In the genomic region with DNA sequence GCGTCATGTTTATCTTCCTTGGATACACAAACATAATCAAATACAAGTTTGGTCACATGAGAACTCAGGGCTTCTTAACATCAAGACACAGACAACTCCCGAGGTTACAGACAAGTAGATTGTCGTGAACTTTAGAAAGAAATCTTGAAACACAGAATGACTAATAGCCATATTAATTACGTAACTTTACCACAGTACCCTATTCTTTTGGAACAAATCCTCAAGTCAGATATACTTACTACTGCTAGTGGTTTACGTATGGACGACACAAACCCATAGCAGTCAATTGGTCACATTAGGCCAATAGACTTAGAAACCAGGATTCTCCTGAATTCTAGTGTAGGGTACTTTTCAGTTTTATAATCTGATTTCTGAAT, we compare ENCODE assay signal across 17 mouse cellular contexts. TPM values are rescaled to one million over a fixed set of nuclear protein-coding genes. Genes with fewer than 3 reads are reported as not detected.
DNase-seq lines count a peak whose midpoint lies in the region; ATAC-seq and TF ChIP-seq lines count a peak whose summit lies in the region.
"Had no signal": no experiment of that assay in that cellular context is flagged by ENCODE, and none has a peak within 500 bp of the region (broad histone marks: within the 10 kb centered on the region; RNA-seq: fewer than 3 reads in every experiment).

No protein-coding gene starts in this region.

- H3K9me3 ChIP-seq in heart, embryonic 14.5 days (ENCODE audit: control insufficient read depth, low read length): no peaks in the 10 kb centered on the region
- no peaks in the 10 kb centered on the region for H3K9me3 ChIP-seq in liver, postnatal 0 days (ENCODE audit: low read length)
- H3K9me3 ChIP-seq in liver, embryonic 11.5 days (ENCODE audit: control insufficient read depth, low read length): no peaks in the 10 kb centered on the region
- H3K9me3 ChIP-seq in embryonic facial prominence, embryonic 12.5 days: no peaks in the 10 kb centered on the region
- H3K9me3 ChIP-seq in limb, embryonic 15.5 days: no peaks in the 10 kb centered on the region

- intact Hi-C loops in heart, adult 2 months (cut with DNase I): no loop called here

- ATAC-seq in heart, embryonic 14.5 days (ENCODE audit: insufficient number of reproducible peaks, insufficient read depth, low FRiP score, low read depth): no peak
- no peak for ATAC-seq in liver, postnatal 0 days
- no peak for ATAC-seq in liver, embryonic 11.5 days (replicated peaks; ENCODE audit: low FRiP score)
- ATAC-seq in embryonic facial prominence, embryonic 12.5 days (ENCODE audit: insufficient number of reproducible peaks, insufficient read depth, low FRiP score, low TSS enrichment): no peak
- no peak for ATAC-seq in limb, embryonic 15.5 days (ENCODE audit: insufficient number of reproducible peaks, low FRiP score, low TSS enrichment, low read depth)
- ATAC-seq: CD4-positive, CD25-positive, alpha-beta regulatory T cell, adult 4 months; inflammation-experienced regulatory T-cells, adult 6 months had no signal

- no peak for TF ChIP-seq POLR2A in heart, adult 2 months (IDR thresholded peaks at IDR 0.05; ENCODE audit: insufficient read depth, low read depth, low read length)

- H3K4me3 ChIP-seq in heart, embryonic 14.5 days (ENCODE audit: control insufficient read depth in 1 of 2, insufficient read depth in 1 of 2, low read depth in 1 of 2, low read length in 2 of 2): no peak overlapping the region
- no peak overlapping the region for H3K4me3 ChIP-seq in heart, adult 2 months
- no peak overlapping the region for H3K4me3 ChIP-seq in liver, postnatal 0 days (ENCODE audit: low read depth, low read length)
- no peak overlapping the region for H3K4me3 ChIP-seq in liver, embryonic 11.5 days (ENCODE audit: low read depth, low read length)
- H3K4me3 ChIP-seq in embryonic facial prominence, embryonic 12.5 days: no peak overlapping the region
- no peak overlapping the region for H3K4me3 ChIP-seq in limb, embryonic 15.5 days
- H3K4me3 ChIP-seq: layer of hippocampus, adult 2 months had no signal

- 67% methylated on average over 6 of the region's 6 CpGs for WGBS in heart, embryonic 14.5 days
- WGBS in heart, adult 2 months: 73% methylated on average over 6 of the region's 6 CpGs
- WGBS in liver, postnatal 0 days (ENCODE audit: insufficient replicate concordance): 50% methylated on average over 6 of the region's 6 CpGs
- WGBS in liver, embryonic 11.5 days: 53% methylated on average over 6 of the region's 6 CpGs
- 42% methylated on average over 6 of the region's 6 CpGs for WGBS in embryonic facial prominence, embryonic 12.5 days
- WGBS in limb, embryonic 15.5 days: 39% methylated on average over 6 of the region's 6 CpGs

- no peak for TF ChIP-seq CTCF in heart, adult 2 months (IDR thresholded peaks at IDR 0.05)
- no peak for TF ChIP-seq CTCF in liver, postnatal 0 days (IDR thresholded peaks at IDR 0.05; ENCODE audit: low read depth)

- no peak overlapping the region for H3K9ac ChIP-seq in heart, embryonic 14.5 days (ENCODE audit: low read length)
- no peak overlapping the region for H3K9ac ChIP-seq in heart, adult 2 months (ENCODE audit: low read depth, low read length)
- no peak overlapping the region for H3K9ac ChIP-seq in liver, postnatal 0 days (replicated peaks)
- H3K9ac ChIP-seq in liver, embryonic 11.5 days (ENCODE audit: low read depth, low read length): no peak overlapping the region
- H3K9ac ChIP-seq in embryonic facial prominence, embryonic 12.5 days: no peak overlapping the region
- H3K9ac ChIP-seq in limb, embryonic 15.5 days: no peak overlapping the region

- H3K4me2 ChIP-seq in heart, embryonic 14.5 days (ENCODE audit: low read length): no peak overlapping the region
- 0 out of 2 replicates have a peak overlapping the region, but pooled peaks have one; percentile 1 for H3K4me2 ChIP-seq in liver, postnatal 0 days (ENCODE audit: low read depth, low read length)
- H3K4me2 ChIP-seq in liver, embryonic 11.5 days: no peak overlapping the region
- H3K4me2 ChIP-seq in embryonic facial prominence, embryonic 12.5 days (replicated peaks): 0 out of 2 replicates have a peak overlapping the region, but pooled peaks have one; percentile 11
- H3K4me2 ChIP-seq in limb, embryonic 15.5 days: no peak overlapping the region

- H3K27ac ChIP-seq in heart, embryonic 14.5 days (replicated peaks in 1 of 2; ENCODE audit: control insufficient read depth in 1 of 2, insufficient read depth in 1 of 2, low read depth in 2 of 2, low read length in 2 of 2): peak overlapping the region; percentile 55 to 70
- no peak overlapping the region for H3K27ac ChIP-seq in heart, adult 2 months
- no peak overlapping the region for H3K27ac ChIP-seq in liver, postnatal 0 days (ENCODE audit: low read depth)
- H3K27ac ChIP-seq in liver, embryonic 11.5 days (ENCODE audit: low read depth, low read length): no peak overlapping the region
- H3K27ac ChIP-seq in embryonic facial prominence, embryonic 12.5 days: peak overlapping the region; percentile 98
- peak overlapping the region; percentile 94 for H3K27ac ChIP-seq in limb, embryonic 15.5 days
- H3K27ac ChIP-seq: layer of hippocampus, adult 2 months had no signal

- no peaks in the 10 kb centered on the region for H3K36me3 ChIP-seq in heart, embryonic 14.5 days (ENCODE audit: control insufficient read depth, insufficient read depth, low read length)
- H3K36me3 ChIP-seq in heart, adult 2 months (ENCODE audit: control insufficient read depth, insufficient read depth, low read length): no peaks in the 10 kb centered on the region; the same call in 1 of the 2 replicates
- H3K36me3 ChIP-seq in liver, postnatal 0 days (replicated peaks; ENCODE audit: insufficient read depth, low read length): no peaks in the 10 kb centered on the region
- no peaks in the 10 kb centered on the region for H3K36me3 ChIP-seq in liver, embryonic 11.5 days (ENCODE audit: control insufficient read depth, insufficient read depth, low read length)
- H3K36me3 ChIP-seq in embryonic facial prominence, embryonic 12.5 days: no peaks in the 10 kb centered on the region
- H3K36me3 ChIP-seq in limb, embryonic 15.5 days: no peaks in the 10 kb centered on the region

- no peak for TF ChIP-seq EP300 in heart, adult 2 months (IDR thresholded peaks at IDR 0.05; ENCODE audit: insufficient read depth, low read depth, low read length)
- no peak for TF ChIP-seq EP300 in liver, postnatal 0 days (IDR thresholded peaks at IDR 0.05; ENCODE audit: low read depth)

- DNase-seq in heart, adult 2 months: no peak
- DNase-seq in liver, postnatal 0 days: no peak
- no peak for DNase-seq in liver, embryonic 11.5 days (ENCODE audit: low spot score)
- DNase-seq in gastrocnemius, adult 8-10 months (ENCODE audit: low spot score in 2 of 2): no peak
- DNase-seq in spleen, postnatal 4 days (ENCODE audit: low spot score in 2 of 2): no peak
- DNase-seq: cerebellum, adult 18-20 months; lung, adult 2 months; midbrain, embryonic 14.5 days; thymus, adult 18-20 months had no signal

- H3K79me2 ChIP-seq in heart, adult 2 months (replicated peaks; ENCODE audit: control insufficient read depth, insufficient read depth, low read length): no peaks in the 10 kb centered on the region

- H3K27me3 ChIP-seq in heart, embryonic 14.5 days (ENCODE audit: control insufficient read depth, insufficient read depth, low read length): no peaks in the 10 kb centered on the region
- no peaks in the 10 kb centered on the region for H3K27me3 ChIP-seq in heart, adult 2 months (ENCODE audit: control insufficient read depth, insufficient read depth, low read length)
- no peaks in the 10 kb centered on the region for H3K27me3 ChIP-seq in liver, postnatal 0 days (ENCODE audit: insufficient read depth, low read length)
- H3K27me3 ChIP-seq in liver, embryonic 11.5 days (replicated peaks; ENCODE audit: control insufficient read depth, insufficient read depth, low read length): no peaks in the 10 kb centered on the region
- H3K27me3 ChIP-seq in embryonic facial prominence, embryonic 12.5 days: no peaks in the 10 kb centered on the region
- no peaks in the 10 kb centered on the region for H3K27me3 ChIP-seq in limb, embryonic 15.5 days

- peaks cover 5 to 15% of the 10 kb centered on the region in 2 experiments; a peak in 3 of 4 replicates for H3K4me1 ChIP-seq in heart, embryonic 14.5 days (ENCODE audit: control insufficient read depth in 2 of 2, insufficient read depth in 2 of 2, low read length in 2 of 2)
- no peaks in the 10 kb centered on the region for H3K4me1 ChIP-seq in heart, adult 2 months (ENCODE audit: control insufficient read depth, insufficient read depth, low read length)
- peaks cover 2% of the 10 kb centered on the region; the same call in 1 of the 2 replicates for H3K4me1 ChIP-seq in liver, postnatal 0 days (ENCODE audit: insufficient read depth)
- peaks cover 2% of the 10 kb centered on the region; the same call in 1 of the 2 replicates for H3K4me1 ChIP-seq in liver, embryonic 11.5 days (replicated peaks; ENCODE audit: control insufficient read depth, insufficient read depth, low read length)
- peaks cover 80% of the 10 kb centered on the region for H3K4me1 ChIP-seq in embryonic facial prominence, embryonic 12.5 days
- peaks cover 56% of the 10 kb centered on the region for H3K4me1 ChIP-seq in limb, embryonic 15.5 days

RNA-seq across cellular contexts. Expression of a gene that starts 39.2 kb away (rescaled TPM):
- not detected in 2 replicates for polyA plus RNA-seq in heart, embryonic 14.5 days (2014; fragmentation: Nextera tagmentation; extraction: Ambion mirVana)
- not detected for total RNA-seq in heart, adult 2 months (2021)
- polyA plus RNA-seq in heart, adult 2 months (2012; rRNA removed): not detected in 2 replicates
- not detected in 2 replicates for polyA plus RNA-seq in liver, postnatal 0 days (2015; fragmentation: Nextera tagmentation; extraction: Ambion mirVana)
- polyA plus RNA-seq in liver, embryonic 11.5 days (2014; fragmentation: Nextera tagmentation; extraction: Ambion mirVana): not detected in 2 replicates
- polyA plus RNA-seq in embryonic facial prominence, embryonic 12.5 days (2016; fragmentation: Nextera tagmentation; extraction: Ambion mirVana): not detected in 2 replicates
- polyA plus RNA-seq in limb, embryonic 15.5 days (2015; fragmentation: Nextera tagmentation; extraction: Ambion mirVana): not detected in 2 replicates
- total RNA-seq in gastrocnemius, adult 8-10 months (2022): not detected
- total RNA-seq: layer of hippocampus, adult 2 months had no signal
- polyA plus RNA-seq: CD4-positive, CD25-positive, alpha-beta regulatory T cell, adult 4 months; inflammation-experienced regulatory T-cells, adult 6 months; lung, adult 2 months; midbrain, embryonic 14.5 days; neural tube, embryonic 11.5 days; small intestine, adult 2 months had no signal

RNA-seq across cellular contexts. Expression of a gene that starts 49.6 kb away (rescaled TPM):
- polyA plus RNA-seq in heart, embryonic 14.5 days (2014; fragmentation: Nextera tagmentation; extraction: Ambion mirVana): 24.8 and 33.1 TPM in 2 replicates
- 10 to 100 TPM; 11.3 to 11.5 TPM for total RNA-seq in heart, adult 2 months (2021)
- 11.6 and 19.7 TPM in 2 replicates for polyA plus RNA-seq in heart, adult 2 months (2012; rRNA removed)
- 17.7 and 20.7 TPM in 2 replicates for polyA plus RNA-seq in liver, postnatal 0 days (2015; fragmentation: Nextera tagmentation; extraction: Ambion mirVana)
- polyA plus RNA-seq in liver, embryonic 11.5 days (2014; fragmentation: Nextera tagmentation; extraction: Ambion mirVana): 22.8 and 25.0 TPM in 2 replicates
- 44.1 and 48.3 TPM in 2 replicates for polyA plus RNA-seq in embryonic facial prominence, embryonic 12.5 days (2016; fragmentation: Nextera tagmentation; extraction: Ambion mirVana)
- polyA plus RNA-seq in limb, embryonic 15.5 days (2015; fragmentation: Nextera tagmentation; extraction: Ambion mirVana): 48.2 and 51.4 TPM in 2 replicates
- total RNA-seq in gastrocnemius, adult 8-10 months (2022): 10 to 100 TPM; 12.3 to 17.0 (median 13.7) TPM

Comparison
In these comparisons a context has a peak if more than half of its experiments do, and no peak if none do; other contexts are left out.
1. H3K27ac ChIP-seq: peak in heart, embryonic 14.5 days (2 of 2), embryonic facial prominence, embryonic 12.5 days (single experiment) and limb, embryonic 15.5 days (single experiment); none in heart, adult 2 months (single experiment), liver, postnatal 0 days (single experiment) and liver, embryonic 11.5 days (single experiment).
2. H3K4me2 ChIP-seq: peak in liver, postnatal 0 days (single experiment) and embryonic facial prominence, embryonic 12.5 days (single experiment); none in heart, embryonic 14.5 days (single experiment), liver, embryonic 11.5 days (single experiment) and limb, embryonic 15.5 days (single experiment).